Mouse (Mus musculus) heart, adult 2 months (tissue): ENCODE data around the gene Atg2b. TPM values are rescaled to one million over a fixed set of nuclear protein-coding genes. Genes with fewer than 3 reads are reported as not detected.

Experiments used
- DNase-seq, 2 experiments: peaks; one replicate each; pipeline ENCODE4 v3.0.0; 2021
- H3K27ac ChIP-seq: fragments of 200-600 bp; 2 replicates; pipeline ENCODE4 v1.8.1; 2022
- H3K27me3 ChIP-seq: fragments of 200-500 bp; 2 replicates; pipeline ENCODE4 v1.6.1; 2012; ENCODE audit warnings: mild to moderate bottlenecking, low read length, inconsistent platforms, mixed read lengths; ENCODE audit not compliant: control insufficient read depth, insufficient read depth
- H3K36me3 ChIP-seq: fragments of 200-500 bp; 2 replicates; pipeline ENCODE4 v1.6.1; 2012; ENCODE audit warnings: low read length, inconsistent platforms; ENCODE audit not compliant: control insufficient read depth, insufficient read depth
- H3K4me1 ChIP-seq: fragments of 200-500 bp; 2 replicates; pipeline ENCODE4 v1.6.1; 2011; ENCODE audit warnings: low read length; ENCODE audit not compliant: control insufficient read depth, insufficient read depth
- H3K4me3 ChIP-seq: fragments of 200-600 bp; 2 replicates; pipeline ENCODE4 v1.8.1; 2022
- H3K79me2 ChIP-seq: fragments of 200-500 bp; replicated peaks from 2 replicates; pipeline ENCODE4 v1.6.1; 2012; ENCODE audit warnings: mild to moderate bottlenecking, inconsistent platforms, low read length, moderate library complexity, mixed read lengths; ENCODE audit not compliant: control insufficient read depth, insufficient read depth
- H3K9ac ChIP-seq: fragments of 200-500 bp; 2 replicates; pipeline ENCODE4 v1.6.1; 2012; ENCODE audit warnings: low read depth, mild to moderate bottlenecking, control low read depth, inconsistent platforms, low read length, mixed read lengths
- CTCF ChIP-seq: fragments of 200-600 bp; IDR thresholded peaks from 2 replicates; pipeline ENCODE4 v1.8.1; 2022; ENCODE audit warnings: antibody characterized with exemption, mild to moderate bottlenecking, moderate library complexity
- EP300 ChIP-seq: fragments of 200-500 bp; IDR thresholded peaks from 2 replicates; pipeline ENCODE4 v1.6.1; 2011; ENCODE audit warnings: low read depth, low read length, control low read depth; ENCODE audit not compliant: insufficient read depth
- POLR2A ChIP-seq: fragments of 200-500 bp; IDR thresholded peaks from 2 replicates; pipeline ENCODE4 v1.6.1; 2011; ENCODE audit warnings: mild to moderate bottlenecking, low read depth, low read length, control low read depth; ENCODE audit not compliant: insufficient read depth
- WGBS: fragments of 180-500 bp; shearing (Covaris S2); methylation state at CpG from one replicate; pipeline ENCODE4 v1.1.7; 2018; 5-methylcytosine and 5-hydroxymethylcytosine counted together
- intact Hi-C: fragments of 180-260 bp; cut with DNase I; formaldehyde crosslinking; loops from one replicate; pipeline ENCODE4 v1.15.1; 2025
- polyA plus RNA-seq: library from polyadenylated mRNA; depleted of rRNA; stranded (reverse); fragments of >200 nt; gene quantifications from 2 replicates; pipeline ENCODE4 v1.2.3, GENCODE M21; 2012
- total RNA-seq, 2 experiments: library from RNA; stranded (reverse); gene quantifications; 2 replicates each; pipeline ENCODE4 v1.2.3; 2021

Atg2b gene
- total and polyA plus RNA-seq, 3 experiments, result 9.2 to 19.0 (median 18.3) TPM

GRCm38 (mm10) chr12:105676274-105676673 lies 8.7 kb downstream of the Atg2b start:
- no peak overlapping the region for H3K9ac ChIP-seq
- H3K27me3 ChIP-seq, result no peaks in the 10 kb centered on the region
- intact Hi-C loops, result no loop called here
- H3K79me2 ChIP-seq, result no peaks in the 10 kb centered on the region; the same call in none of the 2 replicates
- TF ChIP-seq CTCF (no peak), POLR2A (no peak), EP300 (no peak)
- no peak overlapping the region for H3K27ac ChIP-seq
- no peaks in the 10 kb centered on the region for H3K36me3 ChIP-seq
- 86% methylated on average over 8 of the region's 8 CpGs for WGBS
- H3K4me1 ChIP-seq, result no peaks in the 10 kb centered on the region
- no peak for DNase-seq
- no peak overlapping the region for H3K4me3 ChIP-seq

GRCm38 (mm10) chr12:105655850-105656249 lies 29.2 kb downstream of the Atg2b start:
- H3K9ac ChIP-seq, result no peak overlapping the region
- no peak for DNase-seq
- 70% methylated on average over 7 of the region's 7 CpGs for WGBS
- H3K27me3 ChIP-seq, result no peaks in the 10 kb centered on the region
- TF ChIP-seq POLR2A (no peak), CTCF (no peak), EP300 (no peak)
- H3K36me3 ChIP-seq, result peaks cover 2% of the 10 kb centered on the region
- no peaks in the 10 kb centered on the region for H3K79me2 ChIP-seq
- H3K4me3 ChIP-seq, result no peak overlapping the region
- H3K27ac ChIP-seq, result no peak overlapping the region
- intact Hi-C loops, result no loop called here
- H3K4me1 ChIP-seq, result no peaks in the 10 kb centered on the region

- no peaks in the 10 kb centered on the region for H3K79me2 ChIP-seq
- H3K4me1 ChIP-seq, result no peaks in the 10 kb centered on the region
- intact Hi-C loops, result no loop called here
- H3K27me3 ChIP-seq, result no peaks in the 10 kb centered on the region
- TF ChIP-seq CTCF (no peak), EP300 (no peak), POLR2A (no peak)
- no peak for DNase-seq
- no peak overlapping the region for H3K9ac ChIP-seq
- no peaks in the 10 kb centered on the region; the same call in 1 of the 2 replicates for H3K36me3 ChIP-seq
- H3K4me3 ChIP-seq, result no peak overlapping the region
- no peak overlapping the region for H3K27ac ChIP-seq
- 94% methylated on average over 11 of the region's 11 CpGs for WGBS
Measured at GRCm38 (mm10) chr12:105642770-105643321, 42.2 kb downstream of the Atg2b start.

GRCm38 (mm10) chr12:105637554-105637953 lies 47.5 kb downstream of the Atg2b start:
- 78% methylated on average over 4 of the region's 4 CpGs for WGBS

GRCm38 (mm10) chr12:105636551-105636950 lies 48.5 kb downstream of the Atg2b start:
- Histone ChIP-seq H3K36me3 (no peaks in the 10 kb centered on the region), H3K27ac (no peak overlapping the region), H3K4me1 (no peaks in the 10 kb centered on the region), H3K27me3 (no peaks in the 10 kb centered on the region), H3K4me3 (no peak overlapping the region), H3K9ac (no peak overlapping the region), H3K79me2 (no peaks in the 10 kb centered on the region)
- intact Hi-C loops, result no loop called here
- no peak for TF ChIP-seq POLR2A
- peak; percentile 23; the same call in 1 of the 2 replicates for TF ChIP-seq CTCF
- TF ChIP-seq EP300, result no peak
- no peak for DNase-seq
- 94% methylated on average over 9 of the region's 9 CpGs for WGBS

More at GRCm38 (mm10) chr12:105637554-105637953, 47.5 kb downstream of the Atg2b start:
- no peaks in the 10 kb centered on the region for H3K27me3 ChIP-seq
- H3K27ac ChIP-seq, result no peak overlapping the region
- no peaks in the 10 kb centered on the region for H3K79me2 ChIP-seq
- H3K4me1 ChIP-seq, result no peaks in the 10 kb centered on the region
- intact Hi-C loops, result no loop called here
- TF ChIP-seq CTCF, result peak; percentile 49
- no peak for TF ChIP-seq EP300
- H3K4me3 ChIP-seq, result no peak overlapping the region
- DNase-seq, result no peak
- no peaks in the 10 kb centered on the region for H3K36me3 ChIP-seq
- no peak overlapping the region for H3K9ac ChIP-seq

- TF ChIP-seq CTCF (no peak), EP300 (no peak), POLR2A (no peak)
- DNase-seq, result no peak
- no peak overlapping the region for H3K27ac ChIP-seq
- H3K4me1 ChIP-seq, result no peaks in the 10 kb centered on the region
- intact Hi-C loops, result no loop called here
- no peaks in the 10 kb centered on the region for H3K79me2 ChIP-seq
- H3K9ac ChIP-seq, result no peak overlapping the region
- H3K27me3 ChIP-seq, result no peaks in the 10 kb centered on the region
- no peak overlapping the region for H3K4me3 ChIP-seq
- no peaks in the 10 kb centered on the region for H3K36me3 ChIP-seq
- 93% methylated on average over 13 of the region's 13 CpGs for WGBS
Measured at GRCm38 (mm10) chr12:105634374-105635067, 50.5 kb downstream of the Atg2b start.
